Mouse (Mus musculus) midbrain, embryonic 12.5 days (tissue): ENCODE measurements around the gene Fnbp1. TPM values are rescaled to one million over a fixed set of nuclear protein-coding genes. Genes with fewer than 3 reads are reported as not detected.

ENCODE experiments used
- ATAC-seq: fragments of 200-750 bp; cut with Nextera tagmentation; 2 replicates; pipeline ENCODE4 v1.8.0; 2017; ENCODE audit warnings: low read depth, moderate TSS enrichment, moderate library complexity; ENCODE audit not compliant: low FRiP score
- H3K27ac ChIP-seq: fragments of 300-500 bp; sonication (generic); replicated peaks from 2 replicates; pipeline ENCODE4 v1.5.1; 2016; ENCODE audit warnings: mild to moderate bottlenecking
- H3K27me3 ChIP-seq: fragments of 300-500 bp; sonication (generic); 2 replicates; pipeline ENCODE4 v1.6.1; 2016; ENCODE audit warnings: mild to moderate bottlenecking
- H3K36me3 ChIP-seq: fragments of 300-500 bp; sonication (generic); 2 replicates; pipeline ENCODE4 v1.6.1; 2016
- H3K4me1 ChIP-seq: fragments of 300-500 bp; sonication (generic); 2 replicates; pipeline ENCODE4 v1.6.1; 2016
- H3K4me2 ChIP-seq: fragments of 300-500 bp; sonication (generic); replicated peaks from 2 replicates; pipeline ENCODE4 v1.6.1; 2016; ENCODE audit warnings: mild to moderate bottlenecking, moderate library complexity
- H3K4me3 ChIP-seq: fragments of 300-500 bp; sonication (generic); 2 replicates; pipeline ENCODE4 v1.5.1; 2016; ENCODE audit warnings: mild to moderate bottlenecking
- H3K9ac ChIP-seq: fragments of 300-500 bp; sonication (generic); replicated peaks from 2 replicates; pipeline ENCODE4 v1.6.1; 2016; ENCODE audit warnings: mild to moderate bottlenecking, moderate library complexity
- H3K9me3 ChIP-seq: fragments of 300-500 bp; sonication (generic); 2 replicates; pipeline ENCODE4 v1.6.1; 2016; ENCODE audit warnings: mild to moderate bottlenecking
- WGBS: fragments of 180-500 bp; shearing (Covaris S2); methylation state at CpG from one replicate; pipeline ENCODE4 v1.1.7; 2016; 5-methylcytosine and 5-hydroxymethylcytosine counted together
- polyA plus RNA-seq: library from polyadenylated mRNA; unstranded; fragments of >200 nt; fragmentation: Nextera tagmentation; extraction: Ambion mirVana; gene quantifications from 2 replicates; pipeline ENCODE4 v1.2.1, GENCODE M21; 2016

Fnbp1 gene
- polyA plus RNA-seq, 1 experiment from 2014 or later: 12.8 TPM

DNA sequence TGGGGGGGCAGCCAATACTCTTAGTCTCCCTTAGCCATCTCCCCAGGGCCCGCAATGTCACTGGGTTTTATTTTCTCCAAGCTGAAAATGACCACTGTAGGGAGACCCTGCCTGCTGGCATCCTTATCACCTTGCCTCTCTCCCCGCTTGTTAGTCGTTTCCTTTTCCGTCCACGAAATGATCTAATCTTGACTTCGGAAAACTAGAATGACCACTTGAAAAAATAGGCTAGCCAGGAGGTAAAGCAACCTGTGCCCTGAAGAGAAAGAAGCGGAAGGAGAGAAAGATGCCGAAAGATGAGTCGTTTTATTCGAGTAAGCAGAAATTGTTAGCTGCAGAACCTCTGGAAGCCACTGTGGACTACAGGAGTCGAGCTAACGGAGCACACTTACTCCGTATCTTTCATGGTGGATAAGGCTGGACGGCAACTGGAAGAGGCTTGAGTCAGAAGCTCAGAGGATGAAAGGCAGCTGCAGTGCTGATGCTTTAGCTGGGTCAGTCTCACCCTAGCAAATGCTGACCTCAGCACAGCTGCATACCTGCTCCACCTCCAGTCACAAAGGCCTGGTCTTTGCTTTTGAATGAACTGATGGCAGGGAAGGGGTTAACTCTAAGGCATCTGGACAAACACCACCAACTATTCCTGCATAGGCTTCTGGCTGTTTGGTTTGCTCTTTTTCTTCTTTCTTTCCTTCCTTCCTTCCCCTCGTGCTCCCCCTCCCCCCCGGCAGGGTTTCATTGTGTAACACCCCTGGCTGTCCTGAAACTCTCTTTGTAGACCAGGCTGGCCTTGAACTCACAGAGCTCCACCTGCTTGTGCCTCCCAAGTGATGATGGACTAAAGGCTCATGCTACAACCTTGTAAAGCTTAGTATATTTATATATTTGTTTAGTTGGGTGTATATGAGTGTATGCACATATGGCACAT, 2.2 kb upstream of the Fnbp1 start:
- Histone ChIP-seq H3K4me1 (peaks cover 18% of the 10 kb centered on the region), H3K4me3 (no peak overlapping the region), H3K27ac (no peak overlapping the region), H3K9ac (no peak overlapping the region), H3K4me2 (no peak overlapping the region), H3K27me3 (peaks cover 36% of the 10 kb centered on the region), H3K9me3 (no peaks in the 10 kb centered on the region), H3K36me3 (peaks cover 20% of the 10 kb centered on the region)
- no peak for ATAC-seq
- WGBS: 79% methylated on average over 16 of the region's 16 CpGs

GRCm38 (mm10) chr2:31143326-31143725, 1.5 kb upstream of the Fnbp1 start:
- no peak for ATAC-seq
- 85% methylated on average over 6 of the region's 6 CpGs for WGBS

GRCm38 (mm10) chr2:31142505-31142904, 697 bp upstream of the Fnbp1 start:
- 32% methylated on average over 3 of the region's 3 CpGs for WGBS
- H3K9ac ChIP-seq: no peak overlapping the region
- peaks cover 14% of the 10 kb centered on the region; the same call in 1 of the 2 replicates for H3K36me3 ChIP-seq
- no peak overlapping the region for H3K27ac ChIP-seq
- peaks cover 36% of the 10 kb centered on the region for H3K27me3 ChIP-seq
- peaks cover 18% of the 10 kb centered on the region for H3K4me1 ChIP-seq
- peak overlapping the region; percentile 80 for H3K4me3 ChIP-seq
- H3K4me2 ChIP-seq: peak overlapping the region; percentile 87
- ATAC-seq: no peak
- no peaks in the 10 kb centered on the region for H3K9me3 ChIP-seq

More at GRCm38 (mm10) chr2:31143326-31143725, 1.5 kb upstream of the Fnbp1 start:
- Histone ChIP-seq H3K9ac (no peak overlapping the region), H3K4me2 (no peak overlapping the region), H3K4me3 (no peak overlapping the region), H3K27ac (no peak overlapping the region), H3K36me3 (peaks cover 20% of the 10 kb centered on the region), H3K27me3 (peaks cover 36% of the 10 kb centered on the region), H3K4me1 (peaks cover 18% of the 10 kb centered on the region), H3K9me3 (no peaks in the 10 kb centered on the region)

DNA sequence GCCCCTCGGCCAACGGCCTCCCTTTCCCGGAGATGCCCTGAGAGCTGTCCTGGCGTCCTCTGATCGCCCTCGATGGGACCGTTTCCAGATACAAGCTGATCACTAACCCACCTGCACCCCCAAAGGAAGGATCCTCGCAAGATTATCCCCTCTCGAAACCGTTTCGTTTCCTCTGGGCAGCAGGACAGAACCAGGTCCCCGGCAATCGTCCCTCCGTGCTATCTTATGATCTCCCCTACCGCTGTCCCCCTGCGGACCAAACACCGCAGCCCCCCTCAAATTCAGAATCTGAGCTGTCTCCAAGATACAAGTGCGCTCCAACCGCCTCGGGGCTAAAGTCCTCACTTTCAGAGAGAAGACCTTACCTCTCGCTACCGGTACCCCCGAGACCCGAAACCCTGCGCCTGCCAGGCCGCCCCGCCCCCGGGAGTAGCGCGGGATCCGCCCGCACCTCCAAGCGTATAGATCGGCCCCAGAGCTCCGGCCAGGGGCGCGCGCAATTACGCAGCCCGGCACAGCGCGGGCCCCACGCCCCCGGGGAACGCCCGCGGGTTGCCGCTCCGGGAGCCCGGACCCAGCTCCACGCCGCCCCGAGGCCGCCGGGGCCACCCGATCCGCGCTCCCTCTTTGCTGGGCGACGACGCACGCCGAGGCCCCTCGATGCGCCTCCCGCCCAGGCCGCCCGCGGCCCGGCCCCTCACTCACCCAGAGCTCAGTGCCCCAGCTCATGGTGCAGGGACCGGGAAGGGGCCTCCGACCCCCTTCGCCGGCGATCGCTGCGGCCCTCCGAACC, 538 bp downstream of the Fnbp1 start:
- ATAC-seq: peak; percentile 73
- Histone ChIP-seq H3K36me3 (peaks cover 4% of the 10 kb centered on the region; the same call in 1 of the 2 replicates), H3K9me3 (no peaks in the 10 kb centered on the region), H3K4me1 (peaks cover 18% of the 10 kb centered on the region), H3K27ac (peak overlapping the region; percentile 76), H3K27me3 (peaks cover 36% of the 10 kb centered on the region), H3K9ac (peak overlapping the region; percentile 83), H3K4me2 (peak overlapping the region; percentile 87), H3K4me3 (peak overlapping the region; percentile 80)
- under 1% methylated on average over 63 of the region's 78 CpGs for WGBS

DNA sequence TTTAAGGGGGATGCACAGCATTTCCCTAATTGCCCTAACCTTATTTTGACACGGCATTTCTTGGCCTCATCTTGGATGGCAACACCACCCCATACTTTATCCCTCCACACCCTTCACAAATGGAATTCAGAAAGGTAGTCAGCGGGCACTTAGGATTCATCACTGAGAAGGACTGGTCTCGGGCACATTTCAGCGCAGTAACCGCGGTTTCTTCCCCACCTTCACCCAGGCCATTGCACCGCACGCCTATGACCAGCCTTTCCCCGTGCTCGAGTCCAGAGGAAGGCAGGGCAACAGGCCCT, 1.1 kb downstream of the Fnbp1 start:
- peak overlapping the region; percentile 80 for H3K4me3 ChIP-seq
- H3K9me3 ChIP-seq: no peaks in the 10 kb centered on the region
- H3K36me3 ChIP-seq: no peaks in the 10 kb centered on the region
- WGBS: 10% methylated on average over 10 of the region's 10 CpGs
- peak overlapping the region; percentile 83 for H3K9ac ChIP-seq
- H3K4me1 ChIP-seq: peaks cover 18% of the 10 kb centered on the region
- H3K27ac ChIP-seq: no peak overlapping the region
- H3K27me3 ChIP-seq: peaks cover 36% of the 10 kb centered on the region
- peak overlapping the region; percentile 87 for H3K4me2 ChIP-seq
- ATAC-seq: no peak

DNA sequence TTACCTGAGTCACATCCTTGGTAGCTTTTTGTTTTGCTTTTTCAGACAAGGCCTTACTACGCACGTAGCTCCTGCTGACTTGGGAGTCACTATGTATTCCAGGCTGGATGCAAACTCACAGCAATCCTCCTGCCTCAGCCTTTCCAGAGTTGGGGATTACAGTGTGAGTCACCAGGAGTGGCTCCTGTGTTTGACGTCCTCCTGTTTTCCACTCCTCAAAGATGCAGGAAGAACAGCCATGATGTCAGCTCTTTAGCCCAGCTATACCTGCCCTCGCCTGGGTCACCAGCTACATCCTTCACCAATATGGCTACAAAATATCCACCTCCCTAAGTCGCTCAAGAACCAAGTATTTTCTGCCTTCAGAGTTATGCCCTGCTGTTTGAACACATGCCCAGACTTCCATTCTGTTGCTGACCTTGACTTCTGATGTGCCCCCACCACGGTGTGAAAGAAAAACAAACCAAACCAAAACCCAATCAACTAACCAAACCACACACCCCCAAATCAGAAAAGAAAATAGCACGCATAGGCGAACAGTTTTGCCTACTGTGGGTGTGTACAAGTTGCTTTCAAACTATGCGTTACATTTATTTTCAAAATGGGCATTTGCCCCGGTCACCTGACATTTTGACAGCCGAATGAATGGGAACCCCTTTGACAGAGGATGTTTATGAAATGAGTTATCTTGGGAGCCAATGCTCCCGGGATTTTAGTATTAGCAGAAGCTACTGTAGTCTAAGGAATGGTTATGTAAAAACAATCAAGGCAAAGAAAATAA, 1.6 kb downstream of the Fnbp1 start:
- 85% methylated on average over 12 of the region's 12 CpGs for WGBS
- Histone ChIP-seq H3K27ac (no peak overlapping the region), H3K9me3 (no peaks in the 10 kb centered on the region), H3K4me2 (peak overlapping the region; percentile 87), H3K4me3 (peak overlapping the region; percentile 80), H3K27me3 (peaks cover 36% of the 10 kb centered on the region), H3K9ac (no peak overlapping the region), H3K36me3 (no peaks in the 10 kb centered on the region), H3K4me1 (peaks cover 18% of the 10 kb centered on the region)
- no peak for ATAC-seq

GRCm38 (mm10) chr2:31139174-31139632, 2.6 kb downstream of the Fnbp1 start:
- H3K27ac ChIP-seq: no peak overlapping the region
- WGBS: 92% methylated on average over 10 of the region's 10 CpGs
- ATAC-seq: no peak
- peaks cover 18% of the 10 kb centered on the region for H3K4me1 ChIP-seq
- no peak overlapping the region for H3K4me3 ChIP-seq
- H3K9ac ChIP-seq: no peak overlapping the region
- no peak overlapping the region for H3K4me2 ChIP-seq
- H3K36me3 ChIP-seq: no peaks in the 10 kb centered on the region
- H3K9me3 ChIP-seq: no peaks in the 10 kb centered on the region
- H3K27me3 ChIP-seq: peaks cover 36% of the 10 kb centered on the region

DNA sequence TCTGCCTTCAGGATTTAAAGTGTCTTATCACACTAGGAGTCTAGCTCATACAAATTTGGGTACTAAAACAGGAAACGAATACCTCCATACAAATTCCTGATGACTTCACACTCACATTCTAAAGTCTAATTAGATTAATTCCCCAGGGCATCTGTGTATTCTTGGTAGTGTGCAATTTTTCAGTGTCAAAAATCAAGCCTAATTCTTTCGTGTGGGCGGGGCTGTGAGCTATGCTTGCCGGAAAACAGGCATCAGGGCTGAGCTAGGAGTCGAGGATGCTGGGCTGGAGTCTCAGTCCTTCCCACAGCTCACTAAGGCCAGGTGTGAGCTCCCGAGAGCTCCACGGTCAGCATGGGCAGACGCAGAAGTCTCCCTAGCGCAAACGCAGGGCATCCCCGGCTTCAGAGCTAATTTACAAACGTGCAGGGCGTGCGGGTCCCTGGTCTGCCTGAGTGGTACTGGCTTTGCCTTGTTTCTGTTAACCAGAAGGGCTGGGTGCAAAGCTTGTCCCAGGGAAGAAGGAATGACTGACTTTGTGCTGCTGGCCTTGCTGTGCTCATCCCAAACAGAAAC, 4.7 kb downstream of the Fnbp1 start:
- H3K27me3 ChIP-seq: peaks cover 17% of the 10 kb centered on the region
- peaks cover 13% of the 10 kb centered on the region for H3K4me1 ChIP-seq
- no peak for ATAC-seq
- no peaks in the 10 kb centered on the region for H3K9me3 ChIP-seq
- WGBS: 81% methylated on average over 14 of the region's 14 CpGs
- H3K27ac ChIP-seq: no peak overlapping the region
- no peaks in the 10 kb centered on the region for H3K36me3 ChIP-seq
- H3K4me2 ChIP-seq: no peak overlapping the region
- H3K4me3 ChIP-seq: no peak overlapping the region
- H3K9ac ChIP-seq: no peak overlapping the region

- Histone ChIP-seq H3K27ac (no peak overlapping the region), H3K4me3 (no peak overlapping the region), H3K4me1 (peaks cover 12% of the 10 kb centered on the region), H3K27me3 (peaks cover 13% of the 10 kb centered on the region), H3K9ac (no peak overlapping the region), H3K9me3 (no peaks in the 10 kb centered on the region), H3K36me3 (no peaks in the 10 kb centered on the region), H3K4me2 (no peak overlapping the region)
- 72% methylated on average over 13 of the region's 13 CpGs for WGBS
- ATAC-seq: no peak
Measured at GRCm38 (mm10) chr2:31136338-31136737, 5.5 kb downstream of the Fnbp1 start.

DNA sequence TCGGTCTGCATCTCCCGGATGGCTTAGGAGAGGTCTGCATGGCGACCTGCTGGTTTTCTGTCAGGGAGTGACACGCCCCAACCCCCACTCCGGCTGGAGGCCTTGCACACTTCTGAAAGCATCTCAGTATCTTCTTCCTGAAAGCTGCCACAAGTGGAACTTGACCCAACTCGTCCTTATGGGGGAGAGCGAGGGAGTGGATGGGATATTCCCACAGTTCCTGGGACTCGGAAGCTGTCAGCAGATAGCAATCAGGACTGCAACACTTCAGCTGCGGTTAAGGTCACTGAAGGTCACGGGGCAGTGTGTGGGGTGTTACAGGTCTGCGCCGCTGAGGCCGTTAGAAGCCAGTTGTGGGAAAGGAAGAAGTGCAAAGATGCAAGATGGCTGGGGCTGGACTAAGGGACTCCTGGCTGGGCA, 6.3 kb downstream of the Fnbp1 start:
- H3K9ac ChIP-seq: no peak overlapping the region
- no peak overlapping the region for H3K4me3 ChIP-seq
- H3K27me3 ChIP-seq: peaks cover 8% of the 10 kb centered on the region
- no peak overlapping the region for H3K27ac ChIP-seq
- no peaks in the 10 kb centered on the region for H3K36me3 ChIP-seq
- WGBS: 66% methylated on average over 13 of the region's 13 CpGs
- ATAC-seq: no peak
- H3K4me2 ChIP-seq: no peak overlapping the region
- H3K9me3 ChIP-seq: no peaks in the 10 kb centered on the region
- peaks cover 10% of the 10 kb centered on the region for H3K4me1 ChIP-seq

- H3K9me3 ChIP-seq: no peaks in the 10 kb centered on the region
- H3K9ac ChIP-seq: no peak overlapping the region
- 89% methylated on average over 4 of the region's 4 CpGs for WGBS
- peaks cover 6% of the 10 kb centered on the region; the same call in 1 of the 2 replicates for H3K4me1 ChIP-seq
- H3K4me2 ChIP-seq: no peak overlapping the region
- no peak overlapping the region for H3K4me3 ChIP-seq
- H3K36me3 ChIP-seq: no peaks in the 10 kb centered on the region
- no peak for ATAC-seq
- H3K27me3 ChIP-seq: no peaks in the 10 kb centered on the region
- H3K27ac ChIP-seq: no peak overlapping the region
Measured at GRCm38 (mm10) chr2:31133981-31134380, 7.8 kb downstream of the Fnbp1 start.
